Mouse (Mus musculus): ENCODE measurements around the gene Rybp.

DNA sequence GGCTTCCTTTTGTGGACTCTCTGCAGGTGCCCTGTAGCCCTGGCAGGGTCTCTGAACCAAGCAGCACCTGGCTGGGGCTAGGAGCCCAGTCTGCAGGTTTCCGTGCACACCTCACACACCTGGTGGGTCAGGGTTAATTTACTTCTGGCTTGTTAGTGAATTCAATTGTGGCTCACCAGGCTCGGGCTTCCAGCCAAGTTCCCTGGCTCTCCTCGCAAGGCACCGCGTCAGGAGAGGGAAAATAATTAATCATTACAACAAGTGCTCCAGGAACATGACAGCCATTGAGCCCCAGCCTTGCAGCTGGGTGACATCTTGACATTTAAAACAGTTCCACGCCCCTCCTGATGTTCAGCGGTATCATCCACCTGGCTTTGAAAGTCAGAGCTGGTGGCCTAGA lies 82.8 kb downstream of the Rybp start:
- TF ChIP-seq CTCF (IDR thresholded peaks at IDR 0.05; ENCODE audit: low read depth) (no peak), EP300 (optimal IDR thresholded peaks at IDR 0.05) (no peak)
